Mouse (Mus musculus): ENCODE measurements around the gene Il21. TPM values are rescaled to one million over a fixed set of nuclear protein-coding genes. Genes with fewer than 3 reads are reported as not detected.

The Il21 gene
- polyA plus RNA-seq, 1 experiment from 2014 or later = not detected

DNA sequence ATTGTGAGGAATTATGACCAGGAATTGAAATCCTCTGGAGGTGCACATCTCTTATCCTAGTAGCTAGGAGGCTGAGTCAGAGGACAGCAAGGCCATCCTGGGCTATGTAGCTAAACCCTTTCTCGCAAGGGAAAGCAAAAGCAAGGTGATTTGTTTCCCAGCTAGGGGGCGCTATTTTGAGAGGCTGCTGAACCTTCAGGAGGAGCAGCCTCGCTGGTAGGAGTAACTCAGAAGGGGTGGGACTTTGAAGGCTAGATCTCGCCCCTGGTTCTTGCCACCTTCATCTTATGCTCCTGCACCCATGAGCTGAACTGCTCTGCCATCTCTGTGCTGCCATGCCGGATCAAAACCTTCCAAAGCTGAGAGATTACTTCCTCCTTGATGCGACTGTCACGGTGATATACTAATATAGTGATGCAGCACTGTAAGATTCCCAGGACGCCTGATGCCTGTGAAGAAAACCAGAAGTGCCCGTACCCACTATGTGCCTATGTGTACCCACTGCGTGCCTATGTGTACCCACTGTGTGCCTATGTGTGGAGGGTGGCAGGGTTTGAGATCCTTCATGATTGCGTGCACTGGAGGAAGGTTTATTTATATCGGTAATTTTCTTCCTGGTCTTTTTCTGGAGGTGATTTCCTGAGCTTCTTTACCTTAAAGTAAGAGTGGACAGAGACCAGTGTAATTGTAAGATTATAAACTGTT is 52.2 kb downstream of the Il21 start:
- ATAC-seq (ENCODE audit: low FRiP score, low TSS enrichment) = no peak
- no peak overlapping the region for H3K27ac ChIP-seq (ENCODE audit: low read depth, low read length)
- 86% methylated on average over 12 of the region's 12 CpGs for WGBS
- no peaks in the 10 kb centered on the region for H3K27me3 ChIP-seq (ENCODE audit: control insufficient read depth, insufficient read depth, low read length)
- H3K9ac ChIP-seq (ENCODE audit: low read depth, low read length) = no peak overlapping the region
- H3K4me3 ChIP-seq (ENCODE audit: low read length) = no peak overlapping the region
- H3K4me2 ChIP-seq (replicated peaks; ENCODE audit: low read depth, low read length) = no peak overlapping the region
- peaks cover 4% of the 10 kb centered on the region; the same call in 1 of the 2 replicates for H3K4me1 ChIP-seq (ENCODE audit: control insufficient read depth, insufficient read depth, low read length)
- no peaks in the 10 kb centered on the region for H3K36me3 ChIP-seq (ENCODE audit: control insufficient read depth, insufficient read depth, low read length)
- no peaks in the 10 kb centered on the region for H3K9me3 ChIP-seq (ENCODE audit: control insufficient read depth, low read length)

DNA sequence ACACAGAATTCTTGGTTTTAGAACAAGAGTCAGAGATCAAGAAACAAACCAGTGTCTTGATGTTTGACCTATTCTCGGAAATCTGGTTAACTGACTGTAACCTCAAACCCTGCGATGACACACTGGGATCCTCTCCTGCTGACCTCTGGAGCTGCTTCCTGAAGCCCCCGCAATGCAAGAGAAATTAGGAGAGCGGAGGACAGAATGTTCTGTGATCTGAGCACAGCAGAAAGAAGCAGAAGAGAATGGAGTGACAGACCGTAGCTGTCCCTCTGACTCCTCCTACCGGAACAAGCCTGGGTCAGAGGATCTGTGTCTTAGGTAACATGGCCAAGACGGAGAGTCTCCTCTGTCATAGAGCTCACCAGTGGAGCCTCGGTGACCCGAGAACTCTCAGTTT is 53.0 kb downstream of the Il21 start:
- Histone ChIP-seq H3K9ac (ENCODE audit: low read depth, low read length) (no peak overlapping the region), H3K36me3 (ENCODE audit: control insufficient read depth, insufficient read depth, low read length) (no peaks in the 10 kb centered on the region), H3K27me3 (ENCODE audit: control insufficient read depth, insufficient read depth, low read length) (no peaks in the 10 kb centered on the region), H3K9me3 (ENCODE audit: control insufficient read depth, low read length) (no peaks in the 10 kb centered on the region), H3K27ac (ENCODE audit: low read depth, low read length) (no peak overlapping the region), H3K4me1 (ENCODE audit: control insufficient read depth, insufficient read depth, low read length) (peaks cover 4% of the 10 kb centered on the region; the same call in 1 of the 2 replicates), H3K4me2 (replicated peaks; ENCODE audit: low read depth, low read length) (no peak overlapping the region), H3K4me3 (ENCODE audit: low read length) (no peak overlapping the region)
- ATAC-seq (ENCODE audit: low FRiP score, low TSS enrichment) = no peak
- WGBS = 79% methylated on average over 9 of the region's 9 CpGs

DNA sequence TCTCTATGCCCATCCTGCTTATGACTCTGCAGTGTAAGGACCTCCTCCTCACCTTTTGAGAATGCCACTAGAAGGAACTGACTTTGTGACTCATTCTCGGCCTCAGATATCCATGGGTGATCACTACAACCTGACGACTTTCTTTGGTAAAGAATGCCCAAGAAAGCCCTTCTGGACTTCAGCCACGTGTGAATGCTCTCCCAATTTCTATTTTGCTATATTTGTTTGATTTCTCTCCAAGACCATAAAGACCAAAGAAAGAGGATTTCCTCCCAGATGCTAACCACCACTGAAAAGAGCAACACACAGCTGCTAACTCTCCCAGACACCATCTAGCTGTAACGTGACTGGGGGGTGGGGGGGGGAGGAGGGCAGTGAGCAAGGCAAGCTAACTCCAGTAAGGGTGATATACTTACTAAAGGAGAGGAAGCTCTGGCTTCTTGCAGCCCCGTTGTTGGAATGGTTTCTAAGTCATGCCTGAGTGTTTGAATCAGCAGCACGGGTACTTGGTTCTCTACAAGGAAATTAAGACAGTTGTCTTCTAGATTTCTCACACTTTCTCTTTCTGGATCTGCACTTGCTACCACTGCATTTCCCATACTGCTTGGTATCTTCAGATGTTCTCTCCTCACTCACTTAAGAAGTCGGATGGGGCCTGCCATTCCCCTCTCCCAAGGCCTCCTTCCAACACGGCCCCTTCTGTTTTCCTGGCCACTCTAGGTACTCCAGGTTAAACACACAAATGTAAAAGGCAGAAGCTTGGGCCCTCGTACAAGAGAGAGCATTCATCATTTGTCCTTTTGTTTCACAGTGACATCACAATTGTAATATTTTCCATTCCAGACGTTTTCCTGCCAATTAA is 57.5 kb downstream of the Il21 start:
- Histone ChIP-seq H3K4me1 (ENCODE audit: control insufficient read depth, insufficient read depth, low read length) (no peaks in the 10 kb centered on the region), H3K4me2 (replicated peaks; ENCODE audit: low read depth, low read length) (no peak overlapping the region), H3K27ac (ENCODE audit: low read depth, low read length) (no peak overlapping the region), H3K36me3 (ENCODE audit: control insufficient read depth, insufficient read depth, low read length) (no peaks in the 10 kb centered on the region), H3K4me3 (ENCODE audit: low read length) (no peak overlapping the region), H3K9me3 (ENCODE audit: control insufficient read depth, low read length) (no peaks in the 10 kb centered on the region), H3K9ac (ENCODE audit: low read depth, low read length) (no peak overlapping the region), H3K27me3 (ENCODE audit: control insufficient read depth, insufficient read depth, low read length) (no peaks in the 10 kb centered on the region)
- ATAC-seq (ENCODE audit: low FRiP score, low TSS enrichment) = no peak
- 66% methylated on average over 10 of the region's 10 CpGs for WGBS

DNA sequence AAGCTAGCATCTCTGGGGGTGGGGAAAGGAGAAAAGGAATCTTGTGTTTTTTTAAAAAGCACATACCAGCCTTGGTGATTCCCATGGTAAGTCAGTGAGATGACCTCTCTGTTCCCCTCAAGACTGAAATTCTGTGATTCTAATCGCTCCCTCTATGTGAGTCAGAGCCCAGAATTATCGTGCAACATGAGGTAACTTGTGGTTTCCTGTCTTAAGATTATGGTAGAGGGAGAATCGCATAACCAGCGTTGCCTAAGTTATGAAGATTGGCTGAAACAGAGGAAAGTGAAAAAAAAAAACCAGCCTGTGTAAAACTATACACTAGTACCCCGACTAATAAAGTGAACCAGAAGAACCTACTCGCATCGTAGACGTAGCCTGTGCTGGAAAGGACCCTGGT is 59.2 kb downstream of the Il21 start:
- Histone ChIP-seq H3K4me1 (ENCODE audit: control insufficient read depth, insufficient read depth, low read length) (no peaks in the 10 kb centered on the region), H3K9ac (ENCODE audit: low read depth, low read length) (no peak overlapping the region), H3K4me2 (replicated peaks; ENCODE audit: low read depth, low read length) (no peak overlapping the region), H3K9me3 (ENCODE audit: control insufficient read depth, low read length) (no peaks in the 10 kb centered on the region), H3K27me3 (ENCODE audit: control insufficient read depth, insufficient read depth, low read length) (no peaks in the 10 kb centered on the region), H3K27ac (ENCODE audit: low read depth, low read length) (no peak overlapping the region), H3K4me3 (ENCODE audit: low read length) (no peak overlapping the region), H3K36me3 (ENCODE audit: control insufficient read depth, insufficient read depth, low read length) (no peaks in the 10 kb centered on the region)
- 94% methylated on average over 8 of the region's 8 CpGs for WGBS
- no peak for ATAC-seq (ENCODE audit: low FRiP score, low TSS enrichment)

Small RNA genes lying within 50 kb of the gene (microRNA-seq; reads per million reads assigned to microRNA genes)
- gene Gm24169 = not detected

Other genes starting within 250 kb of the Il21 start
- 0.40 TPM in 1 of 2 replicates, not detected in the other for gene Adad1, start 169.1 kb downstream of the Il21 start, polyA plus RNA-seq (2014; fragmentation: Nextera tagmentation; extraction: Ambion mirVana)
- 0.27 and 0.30 TPM in 2 replicates for gene Il2, start 106.7 kb downstream of the Il21 start, polyA plus RNA-seq (2014; fragmentation: Nextera tagmentation; extraction: Ambion mirVana)
- gene Bbs12, start 79.9 kb upstream of the Il21 start, polyA plus RNA-seq (2014; fragmentation: Nextera tagmentation; extraction: Ambion mirVana) = 8.7 and 10.6 TPM in 2 replicates
- gene Cetn4, start 80.1 kb upstream of the Il21 start, polyA plus RNA-seq (2014; fragmentation: Nextera tagmentation; extraction: Ambion mirVana) = 1.2 and 3.7 TPM in 2 replicates
- gene Fgf2, start 115.7 kb upstream of the Il21 start, polyA plus RNA-seq (2014; fragmentation: Nextera tagmentation; extraction: Ambion mirVana) = 1.4 and 2.2 TPM in 2 replicates
- 31.9 and 45.3 TPM in 2 replicates for gene Spata5, start 187.3 kb upstream of the Il21 start, polyA plus RNA-seq (2014; fragmentation: Nextera tagmentation; extraction: Ambion mirVana)
- gene Nudt6, start 187.6 kb upstream of the Il21 start, polyA plus RNA-seq (2014; fragmentation: Nextera tagmentation; extraction: Ambion mirVana) = 7.2 and 7.9 TPM in 2 replicates